Mouse (Mus musculus): ENCODE data around the gene Card11.

Gene Card11

GRCm38 (mm10) chr5:140992093-140993070 is 8.0 kb downstream of the Card11 start:
- DNase-seq (ENCODE audit: low read depth, low spot score): no peak

GRCm38 (mm10) chr5:140985311-140986050 is 14.9 kb downstream of the Card11 start:
- no peak for DNase-seq (ENCODE audit: low read depth, low spot score)

- DNase-seq (ENCODE audit: low read depth, low spot score): no peak
Observed at GRCm38 (mm10) chr5:140981370-140981805, 19.0 kb downstream of the Card11 start.

- DNase-seq (ENCODE audit: low read depth, low spot score): no peak
Observed at GRCm38 (mm10) chr5:140980783-140981182, 19.6 kb downstream of the Card11 start.

GRCm38 (mm10) chr5:140980051-140980450 is 20.3 kb downstream of the Card11 start:
- no peak for DNase-seq (ENCODE audit: low read depth, low spot score)

- DNase-seq (ENCODE audit: low read depth, low spot score): no peak
Observed at GRCm38 (mm10) chr5:140962945-140963344, 37.4 kb downstream of the Card11 start.

- DNase-seq (ENCODE audit: low read depth, low spot score): no peak
Observed at GRCm38 (mm10) chr5:140960732-140961131, 39.6 kb downstream of the Card11 start.

GRCm38 (mm10) chr5:140959160-140959559 is 41.2 kb downstream of the Card11 start:
- no peak for DNase-seq (ENCODE audit: low read depth, low spot score)

- no peak for DNase-seq (ENCODE audit: low read depth, low spot score)
Observed at GRCm38 (mm10) chr5:140957106-140957505, 43.3 kb downstream of the Card11 start.

GRCm38 (mm10) chr5:140955666-140956065 is 44.7 kb downstream of the Card11 start:
- DNase-seq (ENCODE audit: low read depth, low spot score): no peak

GRCm38 (mm10) chr5:140951801-140952200 is 48.6 kb downstream of the Card11 start:
- DNase-seq (ENCODE audit: low read depth, low spot score): no peak

- no peak for DNase-seq (ENCODE audit: low read depth, low spot score)
Observed at GRCm38 (mm10) chr5:140948009-140948408, 52.4 kb downstream of the Card11 start.

GRCm38 (mm10) chr5:140946034-140946433 is 54.3 kb downstream of the Card11 start:
- no peak for DNase-seq (ENCODE audit: low read depth, low spot score)

- DNase-seq (ENCODE audit: low read depth, low spot score): no peak
Observed at GRCm38 (mm10) chr5:140944382-140945125, 55.8 kb downstream of the Card11 start.

- no peak for DNase-seq (ENCODE audit: low read depth, low spot score)
Observed at GRCm38 (mm10) chr5:140940923-140941491, 59.4 kb downstream of the Card11 start.

GRCm38 (mm10) chr5:140940257-140940922 is 60.0 kb downstream of the Card11 start:
- DNase-seq (ENCODE audit: low read depth, low spot score): no peak

GRCm38 (mm10) chr5:140936816-140937215 is 63.6 kb downstream of the Card11 start:
- no peak for DNase-seq (ENCODE audit: low read depth, low spot score)

- no peak for DNase-seq (ENCODE audit: low read depth, low spot score)
Observed at GRCm38 (mm10) chr5:140935848-140936247, 64.5 kb downstream of the Card11 start.

GRCm38 (mm10) chr5:140934639-140935315 is 65.6 kb downstream of the Card11 start:
- no peak for DNase-seq (ENCODE audit: low read depth, low spot score)

GRCm38 (mm10) chr5:140931523-140932229 is 68.7 kb downstream of the Card11 start:
- no peak for DNase-seq (ENCODE audit: low read depth, low spot score)

Measured in c-Kit-negative CD71-positive TER-119-positive erythroid progenitor cells, embryonic 14.5 days (primary cell).